Mouse (Mus musculus): ENCODE measurements at regions not wholly inside any gene's neighbourhood (a gene's known extent, or its start where the extent isn't known, plus 50 kb on each side); places are given as distances from the start of the nearest gene placed in this dataset.
"Not testable (repeated sequence)": the region's sequence is repeated elsewhere in the genome, so short reads cannot be mapped to it uniquely, and the experiment has no call there.

- Histone ChIP-seq H3K4me1 (ENCODE audit: control insufficient read depth, insufficient read depth, low read length) (no peaks in the 10 kb centered on the region), H3K27ac (ENCODE audit: insufficient read depth, low read depth, low read length) (no peak overlapping the region), H3K4me3 (ENCODE audit: insufficient read depth, low read depth, low read length) (no peak overlapping the region)
- TF ChIP-seq CTCF (IDR thresholded peaks at IDR 0.05; ENCODE audit: insufficient read depth, low read depth, low read length) (no peak), POLR2A (IDR thresholded peaks at IDR 0.05; ENCODE audit: insufficient read depth, low read depth, low read length) (no peak)
- WGBS = 87% methylated on average over 7 of the region's 7 CpGs
These were observed 233.8 kb downstream of the Diras2 start for GRCm38 (mm10) chr13:52297277-52297623.

GRCm38 (mm10) chr13:52298362-52298761 lies 232.7 kb downstream of the Diras2 start:
- TF ChIP-seq POLR2A (IDR thresholded peaks at IDR 0.05; ENCODE audit: insufficient read depth, low read depth, low read length) (no peak), CTCF (IDR thresholded peaks at IDR 0.05; ENCODE audit: insufficient read depth, low read depth, low read length) (no peak)
- Histone ChIP-seq H3K27ac (ENCODE audit: insufficient read depth, low read depth, low read length) (no peak overlapping the region), H3K4me1 (ENCODE audit: control insufficient read depth, insufficient read depth, low read length) (no peaks in the 10 kb centered on the region), H3K4me3 (ENCODE audit: insufficient read depth, low read depth, low read length) (no peak overlapping the region)
- WGBS = 77% methylated on average over 5 of the region's 5 CpGs

- not testable (repeated sequence) for H3K4me3 ChIP-seq (ENCODE audit: insufficient read depth, low read depth, low read length); H3K4me1 ChIP-seq (ENCODE audit: control insufficient read depth, insufficient read depth, low read length); H3K27ac ChIP-seq (ENCODE audit: insufficient read depth, low read depth, low read length)
These were observed 225.8 kb downstream of the Diras2 start for GRCm38 (mm10) chr13:52305328-52305727.

DNA sequence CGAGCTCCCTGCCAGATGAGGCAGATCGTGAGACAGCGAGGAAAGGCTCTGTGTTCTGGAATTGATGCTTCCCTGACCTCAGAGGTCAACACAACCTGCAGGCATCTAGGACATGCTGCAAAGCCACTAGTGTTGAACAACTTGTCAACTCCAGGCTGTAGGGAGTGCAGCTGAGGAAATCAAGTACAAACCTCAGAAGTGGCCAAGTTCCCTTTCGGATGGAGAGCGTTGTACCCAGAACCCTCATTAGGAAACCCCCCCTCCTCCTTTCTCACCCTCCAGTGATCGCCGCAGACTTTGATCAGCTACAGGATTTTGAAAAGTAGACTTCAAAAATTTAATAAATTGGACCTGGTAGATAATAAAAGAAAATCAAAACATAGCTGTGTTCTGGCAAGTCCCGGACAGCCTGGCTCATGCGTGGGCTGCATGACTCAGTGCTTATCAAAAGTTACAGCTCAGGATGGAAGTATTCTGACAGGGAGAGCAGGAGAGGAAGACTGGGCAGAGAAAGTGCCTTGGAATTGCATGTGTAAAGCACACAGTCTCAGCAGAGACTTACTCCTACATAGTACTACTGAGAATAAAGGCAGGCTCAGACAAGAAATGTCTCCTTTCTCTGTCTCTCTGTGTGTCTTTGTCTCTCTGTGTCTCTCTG lies 224.2 kb downstream of the Diras2 start:
- Histone ChIP-seq H3K4me3 (ENCODE audit: insufficient read depth, low read depth, low read length) (no peak overlapping the region), H3K27ac (ENCODE audit: insufficient read depth, low read depth, low read length) (no peak overlapping the region), H3K4me1 (ENCODE audit: control insufficient read depth, insufficient read depth, low read length) (no peaks in the 10 kb centered on the region)
- WGBS = 83% methylated on average over 9 of the region's 9 CpGs
- TF ChIP-seq CTCF (IDR thresholded peaks at IDR 0.05; ENCODE audit: insufficient read depth, low read depth, low read length) (no peak), POLR2A (IDR thresholded peaks at IDR 0.05; ENCODE audit: insufficient read depth, low read depth, low read length) (no peak)

- Histone ChIP-seq H3K4me1 (ENCODE audit: control insufficient read depth, insufficient read depth, low read length) (no peaks in the 10 kb centered on the region), H3K27ac (ENCODE audit: insufficient read depth, low read depth, low read length) (no peak overlapping the region), H3K4me3 (ENCODE audit: insufficient read depth, low read depth, low read length) (no peak overlapping the region)
- no peak for TF ChIP-seq CTCF (IDR thresholded peaks at IDR 0.05; ENCODE audit: insufficient read depth, low read depth, low read length)
- TF ChIP-seq POLR2A (IDR thresholded peaks at IDR 0.05; ENCODE audit: insufficient read depth, low read depth, low read length) = no peak
- WGBS = 43% methylated on average over 2 of the region's 2 CpGs
These were observed 220.1 kb downstream of the Diras2 start for GRCm38 (mm10) chr13:52310954-52311353.

GRCm38 (mm10) chr13:52318276-52318675 lies 212.8 kb downstream of the Diras2 start:
- no peaks in the 10 kb centered on the region for H3K4me1 ChIP-seq (ENCODE audit: control insufficient read depth, insufficient read depth, low read length)
- TF ChIP-seq POLR2A (IDR thresholded peaks at IDR 0.05; ENCODE audit: insufficient read depth, low read depth, low read length) (no peak), CTCF (IDR thresholded peaks at IDR 0.05; ENCODE audit: insufficient read depth, low read depth, low read length) (no peak)
- no peak overlapping the region for H3K4me3 ChIP-seq (ENCODE audit: insufficient read depth, low read depth, low read length)
- 97% methylated on average over 2 of the region's 2 CpGs for WGBS
- H3K27ac ChIP-seq (ENCODE audit: insufficient read depth, low read depth, low read length) = no peak overlapping the region

- TF ChIP-seq CTCF (IDR thresholded peaks at IDR 0.05; ENCODE audit: insufficient read depth, low read depth, low read length) (no peak), POLR2A (IDR thresholded peaks at IDR 0.05; ENCODE audit: insufficient read depth, low read depth, low read length) (no peak)
- Histone ChIP-seq H3K27ac (ENCODE audit: insufficient read depth, low read depth, low read length) (no peak overlapping the region), H3K4me3 (ENCODE audit: insufficient read depth, low read depth, low read length) (no peak overlapping the region), H3K4me1 (ENCODE audit: control insufficient read depth, insufficient read depth, low read length) (peaks cover 2% of the 10 kb centered on the region; the same call in 1 of the 2 replicates)
- WGBS = 60% methylated on average over 3 of the region's 3 CpGs
These were observed 207.4 kb downstream of the Diras2 start for GRCm38 (mm10) chr13:52323691-52324090.

- 88% methylated on average over 3 of the region's 3 CpGs for WGBS
- H3K4me1 ChIP-seq (ENCODE audit: control insufficient read depth, insufficient read depth, low read length); H3K27ac ChIP-seq (ENCODE audit: insufficient read depth, low read depth, low read length); H3K4me3 ChIP-seq (ENCODE audit: insufficient read depth, low read depth, low read length): not testable (repeated sequence)
These were observed 206.7 kb downstream of the Diras2 start for GRCm38 (mm10) chr13:52324378-52324777.

- not testable (repeated sequence) for H3K4me3 ChIP-seq (ENCODE audit: insufficient read depth, low read depth, low read length); H3K27ac ChIP-seq (ENCODE audit: insufficient read depth, low read depth, low read length); H3K4me1 ChIP-seq (ENCODE audit: control insufficient read depth, insufficient read depth, low read length)
- 94% methylated on average over 6 of the region's 6 CpGs for WGBS
These were observed 205.4 kb downstream of the Diras2 start for GRCm38 (mm10) chr13:52325647-52326046.

DNA sequence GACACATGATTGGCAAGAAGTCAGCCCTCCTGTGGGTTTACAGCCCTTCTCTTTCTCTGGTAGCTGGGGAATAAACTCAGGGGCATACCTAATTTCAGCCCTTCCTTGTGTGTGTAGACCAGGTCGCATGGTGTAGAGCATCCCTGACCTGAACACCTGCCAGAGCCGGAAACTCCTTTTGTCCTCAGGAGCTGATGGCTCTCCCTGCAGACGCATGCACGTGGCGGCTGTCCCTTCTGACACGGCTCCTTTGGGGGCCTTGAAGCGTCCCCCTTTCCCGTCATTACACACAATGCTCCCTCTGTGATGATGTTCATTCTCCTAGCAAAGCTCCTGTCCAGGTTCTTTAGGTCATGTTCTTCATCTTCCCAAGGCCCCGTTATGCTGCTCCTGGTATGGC lies 203.3 kb downstream of the Diras2 start:
- Histone ChIP-seq H3K4me3 (ENCODE audit: insufficient read depth, low read depth, low read length) (no peak overlapping the region), H3K4me1 (ENCODE audit: control insufficient read depth, insufficient read depth, low read length) (peaks cover 5% of the 10 kb centered on the region; the same call in 1 of the 2 replicates), H3K27ac (ENCODE audit: insufficient read depth, low read depth, low read length) (no peak overlapping the region)
- WGBS = 91% methylated on average over 9 of the region's 9 CpGs
- no peak for TF ChIP-seq POLR2A (IDR thresholded peaks at IDR 0.05; ENCODE audit: insufficient read depth, low read depth, low read length)
- no peak for TF ChIP-seq CTCF (IDR thresholded peaks at IDR 0.05; ENCODE audit: insufficient read depth, low read depth, low read length)

Data from olfactory bulb, adult 2 months (tissue).